Mouse (Mus musculus): ENCODE results near the gene Ppp2r3c.
"Not testable (repeated sequence)": the region's sequence is repeated elsewhere in the genome, so short reads cannot be mapped to it uniquely, and the experiment has no call there.

Gene Ppp2r3c

GRCm38 (mm10) chr12:55263385-55263784 lies 39.4 kb downstream of the Ppp2r3c start:
- not testable (repeated sequence) for DNase-seq

GRCm38 (mm10) chr12:55261950-55262349 lies 40.8 kb downstream of the Ppp2r3c start:
- not testable (repeated sequence) for DNase-seq

- not testable (repeated sequence) for DNase-seq
Measured at GRCm38 (mm10) chr12:55242243-55242642, 60.6 kb downstream of the Ppp2r3c start.

- DNase-seq: peak; percentile 5
Measured at GRCm38 (mm10) chr12:55230520-55230861, 72.3 kb downstream of the Ppp2r3c start.

- not testable (repeated sequence) for DNase-seq
Measured at GRCm38 (mm10) chr12:55229626-55230519, 72.9 kb downstream of the Ppp2r3c start, which contains the start of gene Srp54c. Srp54c (plus strand) TSS chr12:55230168.
